Mouse (Mus musculus): Measurements from ENCODE around the gene Rhebl1. TPM values are rescaled to one million over a fixed set of nuclear protein-coding genes. Genes with fewer than 3 reads are reported as not detected.

The Rhebl1 gene
- 4.4 TPM for polyA plus RNA-seq (2014; fragmentation: Illumina TruSeq; extraction: RNeasy Lipid Tissue Mini Kit (QIAGEN cat#74804); ENCODE audit: low read depth, low replicate concordance)

DNA sequence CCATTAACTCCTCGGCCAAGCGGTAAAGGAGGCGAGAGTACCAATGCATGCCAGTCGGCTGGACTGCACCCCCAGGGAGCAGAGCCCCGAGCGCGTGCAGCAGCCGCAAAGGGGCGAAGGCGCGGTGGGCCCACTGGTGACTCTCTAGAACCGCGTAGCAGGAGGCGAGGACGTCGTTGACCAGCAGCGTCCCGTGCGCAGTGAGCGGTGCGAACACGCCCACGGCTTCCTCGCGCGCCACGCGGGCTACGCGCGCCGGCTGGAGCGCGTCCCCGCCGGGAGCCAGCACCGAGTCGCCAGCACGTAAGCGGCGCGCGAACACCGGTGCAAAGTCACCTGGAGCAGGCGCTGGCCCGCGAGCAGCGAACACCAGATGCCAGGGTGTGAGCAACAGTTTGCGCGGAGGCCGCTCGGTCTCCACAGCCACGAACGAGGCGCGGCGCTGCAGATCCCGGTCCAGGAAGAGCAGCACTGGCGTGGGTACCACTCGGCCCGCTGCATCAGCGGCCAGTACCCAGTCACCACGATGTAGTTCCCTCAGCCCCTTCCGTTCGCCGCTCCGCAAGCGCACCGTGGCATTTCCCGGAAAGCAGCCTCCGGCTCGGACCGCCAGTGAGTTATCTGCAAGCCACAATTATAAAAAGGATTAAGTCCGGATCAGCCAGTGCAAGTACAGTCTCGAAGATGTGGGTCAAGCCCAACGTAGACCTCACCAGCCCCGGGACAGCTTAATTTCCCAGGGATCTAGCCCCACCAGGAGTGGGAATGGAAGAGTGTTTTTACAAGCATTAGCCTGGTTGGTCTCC lies at the start of gene Rhebl1:
Gene Rhebl1 (minus strand): TSS at position 601 of the 806 bp plus-strand sequence.

GRCm38 (mm10) chr15:98934217-98934839 lies 40.0 kb upstream of the Rhebl1 start, which contains the start of gene Tuba1b:
TSS of gene Tuba1b (minus strand) at chr15:98934565.

DNA sequence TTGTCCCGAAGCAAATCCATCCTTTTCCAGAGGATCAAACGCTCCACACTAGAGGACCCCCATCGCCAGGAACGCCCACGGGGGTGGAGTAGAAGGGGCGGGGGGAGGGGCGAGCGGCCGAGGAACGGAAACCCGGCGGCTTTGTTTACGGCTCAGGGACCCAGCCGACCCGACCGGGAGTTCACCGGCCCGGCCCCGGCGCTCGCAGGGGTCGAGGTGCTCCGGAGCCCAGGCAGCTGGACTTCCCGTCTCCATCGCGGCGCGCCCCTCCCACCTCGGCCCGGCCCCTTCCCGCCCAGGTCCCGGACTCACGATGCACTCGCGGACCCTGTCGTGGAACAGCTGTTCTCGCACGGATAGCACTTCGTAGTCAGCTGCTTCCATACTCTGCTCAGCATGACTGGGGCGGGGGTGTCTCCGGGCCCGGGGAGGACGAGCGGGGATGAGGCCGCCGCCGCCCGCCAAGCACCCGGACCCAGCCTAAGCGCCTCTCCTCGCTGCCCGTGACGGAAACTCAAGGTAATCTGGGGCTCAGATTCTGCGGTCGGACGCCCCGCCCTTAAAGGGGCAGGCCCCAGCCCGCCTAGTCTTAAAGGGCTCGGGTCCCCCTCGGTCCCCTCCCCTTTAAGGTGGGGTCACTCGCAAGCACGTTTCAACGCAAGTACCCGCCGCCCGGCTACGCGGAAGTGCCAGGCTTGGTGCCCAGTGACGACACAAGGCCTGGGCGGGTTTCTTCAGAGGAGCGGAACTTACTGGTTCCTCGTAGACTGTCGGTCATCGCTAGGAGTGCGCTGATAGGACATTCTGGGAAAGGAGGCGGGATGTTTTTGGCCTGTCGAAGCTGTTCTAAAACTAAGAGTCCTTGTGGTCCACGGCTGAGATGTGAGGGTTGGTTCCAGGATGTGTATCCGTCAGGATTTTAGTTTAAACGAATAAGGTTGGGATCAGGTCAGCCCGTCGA lies 23.5 kb upstream of the Rhebl1 start, which contains the start of gene Lmbr1l:
Gene Lmbr1l (minus strand): TSS at position 694 of the 961 bp plus-strand sequence.

DNA sequence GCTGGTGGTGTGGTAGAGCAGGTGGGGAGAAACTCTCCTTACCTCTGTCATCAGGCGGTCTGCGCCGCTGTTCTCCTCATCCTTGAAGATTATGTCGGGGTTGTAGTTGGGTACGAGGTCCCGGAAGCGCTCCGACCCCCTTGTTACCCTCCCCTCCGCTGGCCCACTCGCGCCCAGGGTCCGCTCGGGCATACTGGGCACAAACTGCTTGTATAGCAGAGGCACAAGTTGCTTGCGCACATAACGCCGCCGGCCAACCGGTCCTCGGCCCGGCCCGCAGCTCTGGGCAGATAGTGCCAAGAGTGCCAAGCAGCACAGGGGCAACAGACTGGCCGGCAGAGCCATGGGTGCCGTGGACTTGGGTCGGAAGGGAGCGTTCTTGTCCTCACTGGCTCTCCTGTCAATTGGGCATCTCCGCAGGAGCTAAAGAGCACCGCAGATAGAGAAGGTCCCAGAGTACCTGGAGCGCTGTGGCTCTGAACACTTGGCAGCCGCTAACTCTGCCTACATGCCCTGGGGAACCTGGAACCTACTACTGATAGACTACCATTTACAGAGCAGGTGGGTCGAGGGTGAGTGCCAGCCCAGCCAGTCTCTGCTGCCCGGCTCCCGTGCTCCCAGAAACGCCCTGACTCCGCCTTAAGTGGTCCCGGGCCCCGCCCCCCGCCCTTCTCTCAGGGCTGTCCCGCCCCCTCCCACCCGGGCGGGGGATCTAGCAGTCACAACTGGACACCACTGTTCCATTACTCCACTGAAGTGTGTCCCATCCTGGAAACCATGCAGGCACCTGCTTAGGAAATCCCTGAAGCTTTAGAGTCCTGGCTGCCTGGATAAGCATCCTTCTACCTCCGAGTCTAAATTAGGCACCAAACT lies 3.8 kb upstream of the Rhebl1 start, which contains the start of gene Dhh:
Gene Dhh (minus strand): TSS at position 613 of the 873 bp plus-strand sequence.

GRCm38 (mm10) chr15:98871070-98871915 lies 23.0 kb downstream of the Rhebl1 start, which contains the start of gene Kmt2d:
TSS of gene Kmt2d (minus strand) at chr15:98871204.

GRCm38 (mm10) chr15:98830736-98831683 lies 63.3 kb downstream of the Rhebl1 start, which contains the start of gene Prkag1:
TSS of gene Prkag1 (minus strand) at chr15:98831521.

Other genes starting within 250 kb of the Rhebl1 start
- 45.2 TPM for gene Ddx23, start 231.6 kb downstream of the Rhebl1 start, polyA plus RNA-seq (2014; fragmentation: Illumina TruSeq; extraction: RNeasy Lipid Tissue Mini Kit (QIAGEN cat#74804); ENCODE audit: low read depth, low replicate concordance)
- 1.3 TPM for gene Rnd1, start 217.1 kb downstream of the Rhebl1 start, polyA plus RNA-seq (2014; fragmentation: Illumina TruSeq; extraction: RNeasy Lipid Tissue Mini Kit (QIAGEN cat#74804); ENCODE audit: low read depth, low replicate concordance)
- 5.6 TPM for gene Ccdc65, start 186.3 kb downstream of the Rhebl1 start, polyA plus RNA-seq (2014; fragmentation: Illumina TruSeq; extraction: RNeasy Lipid Tissue Mini Kit (QIAGEN cat#74804); ENCODE audit: low read depth, low replicate concordance)
- gene Fkbp11, start 166.3 kb downstream of the Rhebl1 start, polyA plus RNA-seq (2014; fragmentation: Illumina TruSeq; extraction: RNeasy Lipid Tissue Mini Kit (QIAGEN cat#74804); ENCODE audit: low read depth, low replicate concordance): 41.6 TPM
- 114 TPM for gene Arf3, start 131.3 kb downstream of the Rhebl1 start, polyA plus RNA-seq (2014; fragmentation: Illumina TruSeq; extraction: RNeasy Lipid Tissue Mini Kit (QIAGEN cat#74804); ENCODE audit: low read depth, low replicate concordance)
- 2.8 TPM for gene Wnt10b, start 116.4 kb downstream of the Rhebl1 start, polyA plus RNA-seq (2014; fragmentation: Illumina TruSeq; extraction: RNeasy Lipid Tissue Mini Kit (QIAGEN cat#74804); ENCODE audit: low read depth, low replicate concordance)
- not detected for gene Wnt1, start 104.7 kb downstream of the Rhebl1 start, polyA plus RNA-seq (2014; fragmentation: Illumina TruSeq; extraction: RNeasy Lipid Tissue Mini Kit (QIAGEN cat#74804); ENCODE audit: low read depth, low replicate concordance)
- gene Ddn, start 85.0 kb downstream of the Rhebl1 start, polyA plus RNA-seq (2014; fragmentation: Illumina TruSeq; extraction: RNeasy Lipid Tissue Mini Kit (QIAGEN cat#74804); ENCODE audit: low read depth, low replicate concordance): not detected
- gene Prkag1, start 63.0 kb downstream of the Rhebl1 start, polyA plus RNA-seq (2014; fragmentation: Illumina TruSeq; extraction: RNeasy Lipid Tissue Mini Kit (QIAGEN cat#74804); ENCODE audit: low read depth, low replicate concordance): 73.1 TPM
- 33.8 TPM for gene Kmt2d, start 23.3 kb downstream of the Rhebl1 start, polyA plus RNA-seq (2014; fragmentation: Illumina TruSeq; extraction: RNeasy Lipid Tissue Mini Kit (QIAGEN cat#74804); ENCODE audit: low read depth, low replicate concordance)
- 0.97 TPM for gene Dhh, start 4.0 kb upstream of the Rhebl1 start, polyA plus RNA-seq (2014; fragmentation: Illumina TruSeq; extraction: RNeasy Lipid Tissue Mini Kit (QIAGEN cat#74804); ENCODE audit: low read depth, low replicate concordance)
- 22.8 TPM for gene Lmbr1l, start 23.7 kb upstream of the Rhebl1 start, polyA plus RNA-seq (2014; fragmentation: Illumina TruSeq; extraction: RNeasy Lipid Tissue Mini Kit (QIAGEN cat#74804); ENCODE audit: low read depth, low replicate concordance)
- 537 TPM for gene Tuba1b, start 40.0 kb upstream of the Rhebl1 start, polyA plus RNA-seq (2014; fragmentation: Illumina TruSeq; extraction: RNeasy Lipid Tissue Mini Kit (QIAGEN cat#74804); ENCODE audit: low read depth, low replicate concordance)
- not detected for gene Gm49450, start 59.0 kb upstream of the Rhebl1 start, polyA plus RNA-seq (2014; fragmentation: Illumina TruSeq; extraction: RNeasy Lipid Tissue Mini Kit (QIAGEN cat#74804); ENCODE audit: low read depth, low replicate concordance)
- gene Tuba1a, start 59.2 kb upstream of the Rhebl1 start, polyA plus RNA-seq (2014; fragmentation: Illumina TruSeq; extraction: RNeasy Lipid Tissue Mini Kit (QIAGEN cat#74804); ENCODE audit: low read depth, low replicate concordance): 299 TPM
- 81.1 TPM for gene Tuba1c, start 135.4 kb upstream of the Rhebl1 start, polyA plus RNA-seq (2014; fragmentation: Illumina TruSeq; extraction: RNeasy Lipid Tissue Mini Kit (QIAGEN cat#74804); ENCODE audit: low read depth, low replicate concordance)
- 0.45 TPM for gene Prph, start 160.6 kb upstream of the Rhebl1 start, polyA plus RNA-seq (2014; fragmentation: Illumina TruSeq; extraction: RNeasy Lipid Tissue Mini Kit (QIAGEN cat#74804); ENCODE audit: low read depth, low replicate concordance)
- 1.6 TPM for gene Troap, start 180.0 kb upstream of the Rhebl1 start, polyA plus RNA-seq (2014; fragmentation: Illumina TruSeq; extraction: RNeasy Lipid Tissue Mini Kit (QIAGEN cat#74804); ENCODE audit: low read depth, low replicate concordance)
- gene C1ql4, start 193.3 kb upstream of the Rhebl1 start, polyA plus RNA-seq (2014; fragmentation: Illumina TruSeq; extraction: RNeasy Lipid Tissue Mini Kit (QIAGEN cat#74804); ENCODE audit: low read depth, low replicate concordance): 2.6 TPM
- 6.5 TPM for gene Dnajc22, start 198.6 kb upstream of the Rhebl1 start, polyA plus RNA-seq (2014; fragmentation: Illumina TruSeq; extraction: RNeasy Lipid Tissue Mini Kit (QIAGEN cat#74804); ENCODE audit: low read depth, low replicate concordance)
- gene Spats2, start 231.4 kb upstream of the Rhebl1 start, polyA plus RNA-seq (2014; fragmentation: Illumina TruSeq; extraction: RNeasy Lipid Tissue Mini Kit (QIAGEN cat#74804); ENCODE audit: low read depth, low replicate concordance): 15.8 TPM

Measured in adipose tissue, adult 10 weeks (tissue).